Mouse (Mus musculus) embryonic fibroblast, embryonic 13.5 days (primary cell): Measurements from ENCODE around the gene Zfp93.

ENCODE experiments used
- CTCF ChIP-seq: IDR thresholded peaks from 2 replicates; pipeline ENCODE4 v1.5.1; 2011; ENCODE audit warnings: mild to moderate bottlenecking, control low read depth, low read length, moderate library complexity, borderline replicate concordance; ENCODE audit not compliant: insufficient read depth
- POLR2A ChIP-seq: IDR thresholded peaks from 2 replicates; pipeline ENCODE4 v1.6.1; 2011; ENCODE audit warnings: low read depth, mild to moderate bottlenecking, control low read depth, low read length, moderate library complexity

GRCm38 (mm10) chr7:24280031-24280857, 10.0 kb downstream of the Zfp93 start:
- TF ChIP-seq POLR2A = no peak
- no peak for TF ChIP-seq CTCF
